Mouse (Mus musculus) lung, postnatal 36 days (tissue): ENCODE results near the gene Psors1c2.
"Not testable (repeated sequence)": the region's sequence is repeated elsewhere in the genome, so short reads cannot be mapped to it uniquely, and the experiment has no call there.

Source experiments
- DNase-seq: peaks from one replicate; pipeline ENCODE4 v3.0.0; 2022; ENCODE audit warnings: mixed read lengths

The Psors1c2 gene

DNA sequence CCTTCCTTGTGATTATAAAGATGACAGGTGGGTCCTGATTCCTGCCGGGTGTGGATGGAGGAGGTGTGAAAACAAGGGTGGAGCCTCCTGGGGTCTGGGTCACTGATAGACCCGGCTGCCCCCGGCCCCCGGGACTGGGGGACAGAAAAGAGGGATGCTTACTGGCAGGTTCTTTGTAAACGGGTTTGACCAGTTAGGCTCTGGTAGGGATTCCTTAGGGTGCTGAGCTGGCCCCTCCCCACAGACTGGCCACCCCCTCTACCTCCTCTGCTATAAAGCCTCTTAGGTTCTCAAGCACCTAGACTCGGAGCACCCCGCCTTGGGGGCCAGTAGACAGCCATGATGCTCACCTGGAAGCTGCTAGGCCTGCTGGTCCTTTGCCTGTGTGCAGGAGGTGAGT, at the start of gene Psors1c2:
Psors1c2 (plus strand) TSS at position 301 of the 400 bp plus-strand sequence.
- no peak for DNase-seq

DNA sequence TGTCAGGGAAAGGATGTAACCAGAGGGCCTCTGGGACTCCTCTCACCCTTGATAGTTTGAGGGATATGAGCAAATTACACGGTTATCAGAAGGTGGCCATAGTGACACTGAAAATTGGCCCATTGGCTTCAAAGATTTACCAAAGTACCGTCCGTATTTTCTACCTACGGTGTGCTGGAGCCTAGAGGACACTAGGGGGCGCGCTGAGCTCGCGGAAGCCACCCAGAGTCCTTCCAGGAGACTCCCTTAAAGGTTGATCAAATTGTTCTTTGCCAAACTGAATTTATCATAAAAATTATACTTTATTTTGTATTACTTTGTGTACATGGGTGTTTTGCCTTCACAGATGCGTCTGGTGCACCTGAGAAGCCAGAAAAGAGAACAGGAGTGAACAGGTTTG, 48.9 kb upstream of the Psors1c2 start:
- DNase-seq, result peak; percentile 75

DNA sequence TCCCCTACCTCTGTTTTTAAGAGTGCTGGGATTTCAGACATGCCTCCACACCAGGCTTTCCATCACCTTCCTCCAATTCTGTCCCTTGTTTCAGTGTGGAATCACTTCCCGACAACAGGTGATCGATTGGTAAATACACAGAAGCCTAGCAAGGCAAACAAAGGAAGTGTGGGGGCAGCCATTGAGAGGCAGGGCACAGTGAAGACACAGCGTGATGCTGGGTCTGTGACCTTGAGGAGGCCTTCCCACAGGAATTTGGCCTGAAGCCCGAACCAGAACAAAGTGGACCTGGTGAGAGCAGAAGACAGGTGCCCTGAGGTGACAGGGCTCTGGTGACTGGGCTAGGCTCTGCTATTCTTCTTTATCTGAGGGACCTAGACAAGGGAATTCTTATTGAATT, 47.3 kb upstream of the Psors1c2 start:
- DNase-seq, result no peak

DNA sequence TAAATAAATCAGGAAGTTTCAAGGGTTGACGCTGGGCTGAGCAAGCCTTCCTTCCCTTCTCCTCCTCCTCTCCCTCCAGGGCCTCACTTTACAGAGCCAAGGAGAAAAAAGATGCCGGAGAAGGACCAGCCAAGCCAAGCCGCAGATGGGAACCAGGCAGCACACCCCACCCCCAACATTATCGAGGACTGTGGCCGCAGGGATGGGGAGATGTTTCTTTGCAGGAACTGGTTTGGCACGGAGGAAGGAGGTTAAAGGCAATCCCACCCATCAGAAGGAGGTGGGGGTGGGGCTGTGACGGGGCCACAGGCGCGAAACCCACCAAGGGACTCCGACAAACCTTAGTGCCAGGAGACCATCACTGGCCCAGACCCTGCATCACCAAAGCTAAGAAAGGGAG, 46.3 kb upstream of the Psors1c2 start:
- DNase-seq, result no peak

DNA sequence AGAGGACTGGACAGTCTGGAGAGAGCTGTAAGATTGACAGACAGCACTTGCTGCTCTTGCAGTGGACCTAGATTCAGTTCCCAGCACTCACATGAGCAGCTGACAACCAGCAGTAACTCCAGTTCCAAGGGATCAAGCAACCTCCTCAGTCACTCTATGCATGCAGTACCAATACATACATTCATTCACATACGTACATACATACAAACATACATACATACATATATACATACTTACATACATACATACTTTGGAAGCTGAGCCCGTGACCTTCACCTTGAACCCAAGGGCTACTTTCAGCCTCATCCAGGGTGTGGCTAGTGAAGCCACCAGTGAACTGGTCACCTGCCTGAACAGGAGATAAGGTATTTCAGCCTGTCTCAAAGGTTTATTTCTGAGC, 45.0 kb upstream of the Psors1c2 start:
- DNase-seq, result no peak

DNA sequence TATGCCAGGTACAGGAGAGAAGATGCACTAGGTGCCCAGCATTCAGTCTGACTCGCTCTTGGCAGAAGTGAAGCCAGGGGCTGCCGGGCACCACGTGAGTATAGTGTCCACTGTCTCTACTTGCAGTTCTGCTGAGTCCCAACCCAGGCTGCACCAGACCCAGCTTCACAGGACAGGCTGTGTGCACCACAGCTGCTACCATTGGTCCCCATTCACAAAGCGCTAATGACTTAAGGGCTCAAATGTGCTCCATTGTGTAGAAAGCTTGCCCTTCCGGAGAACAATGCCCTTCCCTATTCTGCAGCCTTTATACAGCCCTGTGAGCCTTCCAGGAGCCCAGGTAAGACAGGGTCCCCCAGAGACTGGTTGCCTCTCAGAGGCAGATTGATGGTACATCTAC, 42.7 kb upstream of the Psors1c2 start:
- no peak for DNase-seq

DNA sequence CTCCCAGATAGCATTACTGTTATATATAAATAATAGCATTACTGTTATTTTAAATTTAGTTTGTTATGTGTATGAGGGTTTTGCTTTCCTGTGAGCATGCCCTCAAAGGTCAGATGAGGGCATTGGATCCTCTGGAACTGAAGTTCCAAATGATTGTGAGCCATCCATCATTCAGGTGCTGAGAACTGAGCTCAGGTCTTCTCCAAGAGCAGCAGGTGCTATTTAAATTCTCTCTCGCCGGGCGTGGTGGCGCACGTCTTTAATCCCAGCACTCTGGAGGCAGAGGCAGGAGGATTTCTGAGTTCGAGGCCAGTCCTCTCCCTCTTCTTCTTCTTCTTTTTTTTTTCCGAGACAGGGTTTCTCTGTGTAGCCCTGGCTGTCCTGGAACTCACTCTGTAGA, 35.9 kb upstream of the Psors1c2 start:
- no peak for DNase-seq

DNA sequence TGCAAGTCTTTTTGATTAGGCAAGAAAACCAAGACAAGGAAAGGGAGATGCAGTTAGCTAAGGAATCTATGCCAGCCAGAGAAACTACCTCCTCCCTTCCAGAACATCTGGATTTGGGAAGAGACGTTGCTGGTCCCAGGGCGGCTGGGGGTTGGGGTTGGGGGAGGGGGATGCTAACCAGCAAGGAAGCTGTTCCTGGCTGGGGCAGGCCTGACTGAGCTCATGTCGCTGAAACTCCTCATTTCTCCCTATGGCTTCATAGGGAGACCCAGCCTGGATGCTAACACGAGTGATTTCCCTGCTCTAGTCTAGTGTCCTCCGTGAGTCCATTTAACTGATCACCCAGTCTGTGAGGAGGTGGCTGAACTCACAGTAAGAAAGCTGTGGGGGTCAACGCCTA, 30.8 kb upstream of the Psors1c2 start:
- DNase-seq, result no peak

DNA sequence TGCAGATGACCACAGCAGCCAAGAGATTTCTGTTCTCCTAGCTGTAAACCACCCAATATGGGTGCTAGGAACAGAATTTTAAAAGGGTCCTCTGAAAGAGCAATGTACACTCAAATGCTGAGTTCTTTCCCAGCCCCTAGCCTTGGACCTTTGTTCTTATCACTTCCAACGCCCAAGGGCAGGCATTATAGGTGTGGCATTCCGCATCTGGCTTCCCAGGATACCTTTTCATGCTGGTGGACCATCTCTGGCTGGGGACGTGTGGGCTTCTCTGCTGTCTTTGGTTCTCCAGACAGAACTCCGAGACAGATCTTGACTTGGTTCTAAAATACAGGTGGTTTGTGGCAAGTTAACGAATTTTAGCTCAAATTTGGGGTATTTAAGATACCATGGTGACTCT, 30.2 kb upstream of the Psors1c2 start:
- no peak for DNase-seq

DNA sequence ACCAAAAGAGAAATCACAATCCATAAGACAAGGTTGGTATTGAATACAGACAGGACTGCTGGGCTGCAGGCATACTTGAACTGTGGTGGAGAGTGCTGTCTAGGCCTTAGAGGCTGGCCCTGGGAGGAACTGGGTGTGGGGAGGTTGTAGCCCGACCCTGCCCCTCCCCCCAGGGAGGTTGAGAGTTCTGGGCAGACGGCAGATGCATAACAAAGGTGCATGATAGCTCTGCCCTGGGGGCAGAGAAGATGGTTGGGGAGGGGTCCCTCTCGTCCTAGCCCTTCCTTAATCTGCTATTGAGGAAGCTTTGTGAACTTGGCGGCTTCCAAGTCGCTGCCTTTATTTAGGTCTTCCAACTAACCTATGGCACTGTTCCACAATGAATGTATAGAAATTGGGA, 29.2 kb upstream of the Psors1c2 start:
- DNase-seq, result no peak

DNA sequence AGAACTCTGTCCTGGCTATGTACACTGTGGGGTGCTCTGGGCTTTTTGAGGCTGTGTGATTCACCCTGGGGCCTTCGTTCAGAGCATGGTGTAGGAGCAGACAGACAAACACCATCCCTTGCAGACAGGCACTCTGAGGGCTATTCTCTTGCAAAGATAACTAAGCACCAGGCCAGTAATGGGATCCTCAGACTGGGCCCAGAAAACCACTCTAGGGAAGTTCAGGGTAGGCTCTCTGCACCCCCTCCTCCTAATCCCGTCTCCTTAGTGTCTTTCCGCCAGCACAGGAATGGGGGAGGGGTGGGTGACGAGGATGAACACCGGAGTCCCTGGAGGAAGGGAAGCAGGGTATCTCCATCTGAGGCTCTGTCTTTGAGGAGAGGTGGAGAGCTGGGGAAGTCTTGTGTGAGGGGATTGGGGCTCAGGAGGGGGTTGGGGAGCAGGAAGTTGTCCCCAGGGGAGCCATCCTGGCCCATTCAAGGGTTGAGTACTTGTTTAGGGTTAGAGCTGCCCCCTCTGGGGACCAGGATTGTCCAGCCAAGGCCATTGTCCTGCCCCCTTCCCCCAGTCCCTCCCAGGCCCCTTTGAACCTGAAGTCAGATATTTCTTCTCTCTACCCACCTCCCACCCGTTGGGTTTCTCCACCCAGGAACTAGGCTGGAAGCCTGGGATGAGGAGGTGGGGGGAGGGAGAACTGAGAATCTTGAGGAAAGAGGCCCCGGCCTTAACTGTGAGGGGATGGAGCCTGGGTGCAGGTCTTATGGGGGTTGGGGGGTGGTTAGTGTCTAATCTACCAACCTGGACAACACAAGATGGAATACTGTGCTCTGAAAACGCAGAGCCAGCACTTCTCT, 28.1 kb upstream of the Psors1c2 start:
- DNase-seq, result no peak

DNA sequence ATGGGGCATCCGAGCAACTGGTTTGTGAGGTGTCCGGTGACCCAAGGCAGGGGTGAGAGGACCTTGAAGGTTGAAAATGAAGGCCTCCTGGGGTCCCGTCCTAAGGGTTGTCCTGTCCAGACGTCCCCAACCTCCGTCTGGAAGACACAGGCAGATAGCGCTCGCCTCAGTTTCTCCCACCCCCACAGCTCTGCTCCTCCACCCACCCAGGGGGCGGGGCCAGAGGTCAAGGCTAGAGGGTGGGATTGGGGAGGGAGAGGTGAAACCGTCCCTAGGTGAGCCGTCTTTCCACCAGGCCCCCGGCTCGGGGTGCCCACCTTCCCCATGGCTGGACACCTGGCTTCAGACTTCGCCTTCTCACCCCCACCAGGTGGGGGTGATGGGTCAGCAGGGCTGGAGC, 27.2 kb upstream of the Psors1c2 start, which contains the start of gene Pou5f1:
Pou5f1 (plus strand) TSS at position 243 of the 400 bp plus-strand sequence.
- no peak for DNase-seq

DNA sequence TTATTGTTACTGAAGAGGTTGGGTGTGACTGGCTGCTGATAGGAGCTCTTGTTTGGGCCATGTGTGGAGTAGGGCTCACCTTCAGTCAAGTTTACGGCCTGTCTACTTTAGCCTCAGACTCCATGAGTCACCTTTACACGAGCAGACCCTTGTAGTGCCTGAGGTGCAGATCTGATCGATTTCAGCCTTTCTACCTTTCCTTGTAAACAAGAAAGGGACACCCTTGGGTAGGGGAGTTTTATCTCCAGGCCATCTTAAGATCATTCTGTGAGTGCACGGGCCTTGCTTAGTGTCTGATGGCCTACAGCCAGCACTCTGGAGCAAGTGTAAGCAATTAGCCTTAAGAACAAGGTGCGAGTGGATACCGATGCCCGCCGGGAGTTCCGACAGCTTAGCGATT, 26.1 kb upstream of the Psors1c2 start:
- no peak for DNase-seq

DNA sequence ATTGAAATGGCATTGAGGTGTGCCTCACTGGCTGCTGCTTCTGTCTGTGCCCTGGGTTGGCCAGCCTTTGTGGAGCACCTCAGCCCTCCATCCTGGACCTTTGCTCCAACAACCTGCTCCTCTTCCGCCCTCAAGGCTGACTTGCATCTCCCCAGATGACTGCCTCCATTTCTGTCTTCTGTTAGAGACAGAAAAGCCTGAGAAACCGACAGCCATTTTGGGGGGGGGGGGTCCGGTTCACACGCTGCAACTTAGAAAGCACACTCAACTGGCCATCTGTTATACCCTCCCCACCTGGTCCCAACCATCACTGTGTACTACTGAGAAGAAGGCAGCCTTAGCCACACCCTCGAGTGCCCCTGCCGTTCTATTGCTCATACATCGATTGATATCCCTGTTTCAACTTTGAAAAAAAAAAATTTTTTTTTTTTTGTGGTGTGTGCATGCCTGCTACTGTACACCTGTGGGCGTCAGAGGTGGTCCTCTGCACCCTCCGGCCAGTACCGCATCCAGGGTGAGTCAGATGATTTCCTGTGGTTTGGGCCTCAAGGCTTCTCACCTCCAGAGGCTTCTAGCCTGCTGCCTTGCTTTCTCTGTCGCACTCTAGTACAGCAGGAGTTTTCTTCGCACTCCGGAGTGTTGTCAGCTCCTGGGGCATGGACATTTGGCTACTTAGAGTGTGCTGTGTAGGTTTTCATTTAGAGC, 25.3 kb upstream of the Psors1c2 start:
- DNase-seq, result no peak

DNA sequence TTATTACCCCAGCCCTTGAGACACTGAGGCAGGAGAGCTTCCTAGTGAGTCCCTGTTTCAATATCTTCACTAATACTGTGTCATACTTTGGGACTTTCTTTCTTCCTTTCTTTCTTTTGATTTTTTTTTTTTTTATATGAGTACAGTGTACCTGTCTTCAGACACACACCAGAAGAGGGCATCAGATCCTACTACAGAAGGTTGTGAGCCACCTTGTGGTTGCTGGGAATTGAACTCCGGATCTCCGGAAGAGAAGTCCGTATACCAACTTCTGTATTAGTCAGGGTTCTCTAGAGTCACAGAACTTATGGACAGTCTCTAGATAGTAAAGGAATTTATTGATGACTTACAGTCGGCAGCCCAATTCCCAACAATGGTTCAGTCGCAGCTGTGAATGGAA, 24.7 kb upstream of the Psors1c2 start:
- not testable (repeated sequence) for DNase-seq

DNA sequence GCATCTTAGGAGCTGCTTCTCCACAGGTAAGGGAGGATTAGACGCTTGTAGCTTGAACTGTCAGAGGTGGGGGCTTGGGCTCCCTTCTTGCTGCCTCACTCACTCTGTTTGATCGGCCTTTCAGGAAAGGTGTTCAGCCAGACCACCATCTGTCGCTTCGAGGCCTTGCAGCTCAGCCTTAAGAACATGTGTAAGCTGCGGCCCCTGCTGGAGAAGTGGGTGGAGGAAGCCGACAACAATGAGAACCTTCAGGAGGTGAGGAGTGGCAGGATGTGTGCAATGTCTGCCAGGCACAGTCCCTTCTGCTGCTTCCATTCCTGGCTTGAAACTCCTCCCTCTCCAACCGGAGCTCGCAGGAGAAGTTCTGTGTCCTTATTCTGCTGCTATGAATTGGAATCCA, 23.7 kb upstream of the Psors1c2 start:
- DNase-seq, result peak; percentile 58

DNA sequence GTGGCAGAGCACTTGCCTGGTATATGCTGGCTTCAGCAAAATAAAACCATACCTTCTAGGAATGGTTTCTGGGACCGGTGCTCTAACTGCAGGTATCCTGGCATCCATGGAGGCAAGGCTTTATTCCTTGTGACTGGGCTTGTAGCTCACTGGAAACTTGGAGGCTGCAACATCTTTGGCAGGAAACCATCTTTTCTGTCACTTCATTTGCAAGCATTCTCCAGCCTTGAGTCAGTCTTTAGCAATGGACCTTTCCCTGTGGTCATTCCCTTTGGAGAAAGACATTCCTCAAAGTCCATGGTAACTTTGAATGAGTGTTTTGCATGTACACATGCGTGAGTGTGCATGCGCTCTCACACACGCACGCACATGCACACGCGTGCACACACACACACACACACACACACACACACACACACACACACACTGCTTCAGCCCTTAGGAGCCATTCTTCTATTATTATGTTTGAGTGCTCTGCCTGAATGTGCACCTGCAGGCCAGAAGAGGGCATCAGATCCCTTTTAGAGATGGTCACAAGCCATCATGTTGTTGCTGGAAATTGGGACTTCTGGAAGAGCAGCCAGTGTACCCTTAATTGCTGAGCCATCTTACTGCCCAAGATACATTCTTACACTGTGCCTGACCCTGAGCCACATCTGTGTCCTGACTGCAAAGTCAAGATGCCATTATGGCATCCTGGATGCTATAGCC, 19.9 kb upstream of the Psors1c2 start:
- DNase-seq, result no peak

DNA sequence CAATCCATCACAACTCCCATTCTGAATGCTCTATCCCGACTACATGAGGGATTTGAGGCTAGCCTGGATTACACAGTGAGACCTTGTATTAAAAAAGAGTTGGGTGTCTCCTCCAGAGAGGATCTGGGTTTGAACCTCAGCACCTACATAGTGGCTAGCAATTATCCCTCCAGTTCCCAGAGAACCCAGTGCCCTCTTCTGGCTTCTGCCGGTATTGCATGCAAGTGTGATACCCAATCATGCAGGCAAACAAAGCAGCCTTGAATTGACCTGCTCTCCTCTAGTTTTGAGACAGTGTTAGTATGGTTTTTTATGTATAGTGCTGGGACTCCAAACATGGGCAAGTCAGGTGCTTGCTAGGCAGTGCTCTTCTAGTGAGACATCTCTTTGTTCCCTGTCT, 19.1 kb upstream of the Psors1c2 start:
- peak; percentile 87 for DNase-seq

DNA sequence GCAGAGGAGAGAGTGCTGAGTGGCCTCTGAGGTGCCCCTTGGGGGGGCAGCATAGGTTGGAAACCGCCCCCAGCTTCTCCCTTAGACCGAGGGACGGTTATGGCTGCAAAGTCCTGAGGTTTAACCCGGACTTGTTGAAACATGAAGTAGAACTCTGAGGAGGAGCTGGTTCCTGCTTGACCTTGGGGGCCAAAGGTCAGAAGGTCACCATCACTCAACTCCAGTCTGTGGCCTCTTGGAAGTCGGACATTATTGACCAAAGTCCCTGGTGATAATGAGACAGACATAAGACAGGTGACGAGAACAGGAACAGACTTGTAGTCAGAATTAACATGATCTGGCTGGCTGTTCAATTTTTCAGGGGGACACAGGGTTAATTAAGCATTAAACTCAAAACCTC, 18.2 kb upstream of the Psors1c2 start:
- DNase-seq, result no peak

DNA sequence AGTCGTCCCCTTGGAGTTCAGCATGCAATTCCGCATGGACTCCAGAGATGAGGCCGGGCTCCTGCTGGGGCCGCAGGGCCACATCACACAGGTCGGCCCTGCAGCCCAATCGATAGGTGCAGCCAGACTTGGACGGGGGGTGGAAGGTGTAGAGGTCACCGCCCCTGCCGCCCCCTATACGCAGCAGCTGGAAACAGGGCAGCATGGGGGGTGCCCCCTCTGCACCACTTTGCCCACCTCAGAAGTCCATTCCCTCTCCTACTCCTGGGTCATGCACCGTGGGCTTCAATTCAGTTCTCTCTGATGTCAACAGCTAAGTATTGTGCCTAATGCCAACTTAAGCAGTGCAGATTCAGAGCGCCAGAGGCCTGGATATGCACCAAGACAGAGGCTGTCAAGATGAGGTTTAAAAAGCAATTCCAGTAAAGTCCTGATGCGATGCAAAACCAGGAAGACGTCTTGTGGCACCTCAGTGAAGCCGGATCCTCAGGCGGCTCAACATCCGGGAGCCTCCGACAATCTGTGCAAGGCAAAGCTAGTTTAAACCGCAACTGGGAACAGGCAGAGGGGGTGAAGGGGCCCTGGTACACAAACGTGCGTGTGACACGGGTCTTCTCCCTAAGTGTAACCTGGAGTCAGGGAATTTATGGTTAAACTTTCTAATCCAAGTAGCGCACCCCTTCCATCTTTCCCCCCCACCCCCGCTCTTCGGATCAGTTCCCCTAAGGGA, 16.9 kb upstream of the Psors1c2 start:
- DNase-seq, result peak; percentile 16

DNA sequence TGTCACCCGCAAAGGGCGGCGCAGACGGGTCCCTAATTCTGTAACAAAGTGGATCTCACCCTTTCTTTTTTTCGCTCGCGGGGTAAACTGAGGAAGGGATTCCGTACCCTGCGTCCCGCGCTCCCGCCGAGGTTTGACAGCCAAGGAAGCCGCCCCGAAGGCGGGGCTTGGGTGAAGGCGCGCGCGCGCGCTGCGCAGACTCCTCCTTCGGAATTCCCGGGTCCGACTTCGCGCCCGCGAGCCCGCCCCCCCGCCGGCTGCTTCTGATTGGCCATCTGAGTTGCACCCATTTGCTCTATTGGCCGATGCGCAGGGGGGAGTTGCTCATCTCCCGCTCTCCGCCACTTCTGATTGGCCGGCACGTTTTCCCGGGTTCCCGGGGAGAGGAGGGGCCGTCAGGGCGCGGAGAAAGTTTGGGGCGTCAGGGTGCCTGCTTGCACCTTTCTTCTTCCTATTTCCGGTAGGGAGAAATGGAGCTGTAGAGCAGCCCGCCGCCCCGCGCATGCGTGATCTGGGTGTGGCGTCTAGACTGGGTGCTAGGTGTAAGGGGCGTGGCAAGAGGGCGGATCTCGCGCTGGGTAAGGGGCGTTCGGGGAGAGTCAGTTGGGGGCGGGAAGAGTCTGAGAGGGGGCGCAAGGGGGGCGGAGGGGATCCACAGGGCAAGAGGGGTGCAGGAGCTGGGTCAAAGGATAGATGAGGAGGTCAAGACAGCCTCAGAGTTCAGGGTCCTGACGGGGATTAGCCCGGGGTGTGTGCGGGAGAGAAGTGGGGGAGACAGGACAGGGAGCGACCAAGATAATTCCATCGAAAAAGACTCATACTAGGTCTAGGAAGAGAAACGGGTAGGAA, 16.1 kb upstream of the Psors1c2 start, which contains the start of the genes Tcf19 and Cchcr1:
Tcf19 (minus strand) TSS at position 173 of the 849 bp plus-strand sequence.
Cchcr1 (plus strand) TSS at position 449 of the 849 bp plus-strand sequence.
- peak; percentile 98 for DNase-seq

DNA sequence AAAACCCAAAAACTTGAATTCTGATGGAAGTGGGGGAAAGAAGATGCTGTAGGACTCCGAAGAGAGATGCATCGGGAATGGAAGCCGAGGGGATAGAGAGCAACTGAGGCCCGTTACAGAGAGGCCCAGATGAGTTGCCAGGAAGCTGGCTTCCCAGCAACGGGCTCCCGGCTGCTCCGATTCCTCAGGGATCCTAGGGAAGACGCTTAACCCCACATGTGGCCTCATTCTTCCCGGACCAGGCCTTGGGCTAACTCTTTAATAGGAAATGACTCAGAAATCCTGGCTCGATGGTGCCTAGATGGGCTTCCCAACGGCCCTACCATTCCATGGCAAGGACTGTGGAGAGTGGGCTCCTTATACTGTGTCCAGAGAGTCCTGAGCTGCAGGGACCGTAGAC, 15.5 kb upstream of the Psors1c2 start:
- DNase-seq, result no peak
